Mouse (Mus musculus): Measurements from ENCODE around the gene Prdm1.

DNA sequence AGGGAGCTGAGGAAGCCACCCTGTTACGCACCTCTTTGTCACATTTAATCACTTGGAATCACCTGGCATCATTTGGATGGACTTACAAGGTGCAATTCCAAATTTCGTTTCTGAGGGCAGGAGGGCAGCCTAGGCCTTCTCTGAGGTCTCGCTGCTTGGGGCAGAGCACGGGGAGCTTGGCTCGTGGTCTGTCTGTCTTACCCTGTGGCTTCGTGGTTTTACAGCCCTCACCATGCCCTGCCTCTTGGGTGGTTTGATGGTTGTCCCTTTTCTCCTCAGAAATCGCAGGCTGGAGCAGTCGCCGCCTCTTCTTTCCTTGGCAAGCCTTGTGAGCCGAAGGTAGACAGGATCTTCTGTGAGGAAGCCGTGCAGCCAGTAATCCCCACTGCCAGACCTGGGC, 118.3 kb downstream of the Prdm1 start:
- no peak for TF ChIP-seq POLR2A (IDR thresholded peaks at IDR 0.05; ENCODE audit: insufficient read depth, low read depth, low read length)
- no peak for TF ChIP-seq CTCF (IDR thresholded peaks at IDR 0.05; ENCODE audit: insufficient read depth, low read depth, low read length)

Measured in olfactory bulb, adult 2 months (tissue).